Mouse (Mus musculus): ENCODE results near the gene Cyp2e1.

GRCm38 (mm10) chr7:140721095-140721494 is 42.4 kb upstream of the Cyp2e1 start:
- TF ChIP-seq CTCF (IDR thresholded peaks at IDR 0.05; ENCODE audit: low read depth, low read length) (no peak), POLR2A (IDR thresholded peaks at IDR 0.05; ENCODE audit: insufficient read depth, low read length) (no peak)
